Mouse (Mus musculus): Measurements from ENCODE around the gene Dnajb12.

DNA sequence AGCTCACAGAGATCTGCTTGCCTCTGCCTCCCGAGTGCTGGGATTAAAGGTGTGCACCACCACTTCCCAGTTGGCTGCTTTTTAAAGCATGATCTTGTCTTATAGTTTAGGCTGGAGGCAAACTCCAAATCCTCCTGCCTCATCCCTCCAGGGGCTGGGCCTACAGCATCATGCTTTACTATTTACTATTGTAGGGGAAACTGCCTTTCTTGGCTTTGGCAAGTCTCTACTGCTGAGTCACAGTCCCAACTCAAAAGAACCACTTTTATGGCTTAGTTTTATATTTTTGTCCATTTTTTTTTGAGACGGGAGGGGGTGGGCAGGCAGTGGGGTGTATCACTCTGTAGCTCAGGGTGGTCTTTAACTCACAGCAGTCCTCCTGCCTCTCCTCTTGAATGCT is 44.1 kb downstream of the Dnajb12 start:
- no peak for TF ChIP-seq CTCF (IDR thresholded peaks at IDR 0.05; ENCODE audit: insufficient read depth, low read depth, low read length)
- TF ChIP-seq POLR2A (IDR thresholded peaks at IDR 0.05; ENCODE audit: insufficient read depth, low read depth, low read length) = no peak

Measured in olfactory bulb, adult 2 months (tissue).